Mouse (Mus musculus) right cerebral cortex, adult 2 months (tissue): ENCODE results near the gene 1700001O22Rik.

Experiments used
- DNase-seq, 2 experiments: peaks; one replicate each; pipeline ENCODE4 v3.0.0; 2021 to 2022; ENCODE audit warnings: low spot score in 2 of 2

1700001O22Rik gene

DNA sequence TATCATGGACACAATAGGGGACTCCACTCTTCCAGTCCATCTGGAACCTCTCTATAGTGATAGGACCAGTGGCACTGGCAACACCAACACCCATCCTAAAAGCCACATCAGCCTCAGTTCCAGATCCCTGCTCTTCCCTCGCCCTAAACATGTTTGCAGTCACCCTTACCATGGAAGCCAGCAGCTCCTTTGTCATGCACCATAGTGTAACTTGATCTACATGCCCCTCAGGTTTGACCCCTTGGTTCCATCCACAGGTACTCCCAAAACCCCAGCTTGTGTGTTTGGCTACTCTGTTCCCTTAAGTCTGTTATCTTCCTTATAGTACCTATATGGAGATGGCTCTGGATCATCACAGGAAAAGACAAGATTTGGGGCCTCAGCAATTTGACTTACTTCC, 12.9 kb upstream of the 1700001O22Rik start:
- no peak for DNase-seq

DNA sequence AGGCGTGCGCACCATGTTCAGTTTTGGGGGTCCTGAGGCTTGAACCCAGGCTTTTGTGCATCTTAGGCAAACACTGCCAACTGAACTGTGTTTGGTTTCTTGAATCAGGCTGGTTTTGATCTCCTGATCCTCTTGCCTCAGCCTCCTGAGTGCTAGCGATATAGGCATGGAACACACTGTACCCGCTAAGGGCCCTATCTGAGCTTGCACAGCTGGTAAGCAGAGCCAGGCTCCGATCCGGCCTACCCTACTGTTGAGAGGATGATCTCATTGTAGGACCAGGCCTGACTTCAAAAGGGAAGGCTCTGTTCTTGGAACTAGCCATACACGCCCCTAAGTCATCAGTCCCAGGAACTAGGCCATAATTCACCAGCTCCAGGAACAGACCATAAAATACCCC, 7.1 kb upstream of the 1700001O22Rik start:
- DNase-seq = no peak

DNA sequence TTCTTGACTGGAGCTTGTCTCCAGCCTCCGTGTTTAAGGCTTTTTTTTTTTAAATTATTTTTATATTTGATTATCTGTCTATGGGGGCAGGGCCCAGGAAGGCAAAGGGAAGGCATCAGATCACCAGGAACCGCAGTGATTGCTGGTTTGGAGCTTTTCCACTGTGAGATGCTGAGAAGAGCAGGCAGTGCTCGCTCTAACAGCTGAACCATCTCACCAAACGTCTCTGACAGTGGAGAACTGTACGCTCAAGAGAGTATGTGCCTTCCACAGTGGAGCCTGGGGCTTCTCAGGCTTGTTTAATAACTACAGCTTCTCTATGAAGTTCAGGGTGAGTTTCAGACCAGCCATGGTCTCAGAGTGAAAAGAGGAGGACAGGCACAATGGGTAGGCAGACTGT, 6.0 kb upstream of the 1700001O22Rik start:
- no peak for DNase-seq

DNA sequence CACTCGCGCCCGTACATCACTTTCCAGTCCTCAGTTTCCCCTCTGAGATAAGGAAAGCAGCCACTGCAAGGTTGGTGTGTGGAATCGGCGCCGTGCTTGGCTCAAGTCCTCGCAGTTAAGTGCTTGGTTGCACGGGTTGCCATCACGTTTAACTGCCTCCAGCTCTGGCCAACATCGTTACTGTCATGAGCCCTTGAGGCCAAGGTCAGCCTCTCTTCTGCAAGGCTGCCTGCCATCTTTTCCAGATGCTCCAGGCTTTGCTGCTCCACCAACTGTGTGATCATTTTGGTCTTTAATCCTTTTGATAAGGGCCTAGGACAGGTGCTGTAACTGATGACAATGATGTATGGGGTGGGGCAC, 4.8 kb upstream of the 1700001O22Rik start:
- DNase-seq = no peak

DNA sequence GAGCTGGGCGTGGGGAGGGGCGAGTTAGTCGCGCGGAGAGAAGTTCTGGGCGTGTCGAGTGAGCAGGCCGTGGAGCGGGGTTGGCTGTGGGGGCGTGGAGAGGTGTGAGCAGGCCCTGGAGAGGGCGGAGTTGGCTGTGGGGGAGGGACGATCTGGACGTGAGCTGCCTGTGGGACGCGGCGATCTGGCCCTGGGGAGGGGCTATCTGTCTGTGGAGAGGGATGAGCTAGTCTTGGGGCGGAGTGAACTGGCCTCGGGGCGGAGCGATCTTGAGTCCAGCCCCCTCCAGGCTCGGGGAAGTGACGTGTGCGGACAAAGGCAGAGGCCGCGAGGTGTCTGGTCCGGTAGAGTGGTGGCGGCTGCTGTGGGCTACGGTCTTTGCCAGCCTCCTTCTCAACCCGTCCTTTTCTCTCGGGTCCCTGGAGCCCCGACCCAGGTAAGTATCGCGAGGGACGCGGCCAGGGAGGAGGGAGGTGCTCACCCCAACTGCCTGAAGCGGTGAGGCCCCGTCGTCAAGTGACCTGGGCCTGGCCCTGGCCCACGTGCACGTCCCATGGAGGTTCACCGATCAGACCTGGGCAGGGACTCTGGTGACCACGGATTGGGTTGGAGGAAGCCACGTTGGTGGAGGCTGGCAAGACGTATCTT, 4.3 kb upstream of the 1700001O22Rik start, which contains the start of gene Ntmt1:
TSS of gene Ntmt1 (plus strand) at position 179 of the 648 bp plus-strand sequence.
- peak; percentile 99 for DNase-seq

DNA sequence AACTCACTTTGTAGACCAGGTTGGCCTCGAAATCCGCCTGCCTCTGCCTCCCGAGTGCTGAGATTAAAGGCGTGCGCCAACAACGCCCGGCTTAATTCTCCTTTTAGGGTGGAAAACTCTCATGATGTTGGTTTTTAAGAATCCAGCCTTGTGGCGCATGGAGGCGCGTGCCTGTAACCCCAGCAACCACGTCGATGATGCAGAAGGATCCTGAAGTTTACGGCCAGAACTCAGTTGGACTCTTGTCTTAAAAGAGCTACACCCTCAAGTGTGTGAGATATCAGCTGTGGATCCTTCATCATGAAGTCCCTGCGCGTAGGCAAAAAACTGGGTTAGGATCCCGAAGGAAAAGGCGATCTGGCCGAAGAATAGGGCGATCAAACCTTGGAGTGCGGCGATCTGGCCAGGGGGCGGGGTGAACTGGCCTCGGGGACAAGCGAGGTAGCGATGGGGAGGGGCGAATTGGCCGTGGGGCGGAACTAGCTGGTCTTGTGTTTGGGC, 3.7 kb upstream of the 1700001O22Rik start:
- DNase-seq = no peak

DNA sequence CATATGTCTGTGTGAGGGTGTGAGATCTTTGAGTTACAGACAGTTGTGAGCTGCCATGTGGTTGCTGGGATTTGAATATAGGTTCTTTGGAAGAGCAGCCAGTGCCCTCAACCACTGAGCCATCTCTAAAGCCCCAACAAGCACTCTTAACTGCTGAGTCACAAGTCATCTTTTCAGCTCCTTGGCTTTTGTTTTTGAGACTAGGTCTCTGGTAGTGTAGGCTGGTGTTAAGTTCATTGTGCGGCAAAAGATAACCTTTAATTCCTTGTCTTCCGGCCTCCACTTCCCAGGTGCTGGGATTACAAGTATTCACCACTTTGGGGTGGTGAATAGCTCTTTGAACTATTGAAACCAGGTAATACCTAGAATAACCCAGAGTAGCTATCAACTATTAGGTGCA, 2.5 kb upstream of the 1700001O22Rik start:
- DNase-seq = no peak

DNA sequence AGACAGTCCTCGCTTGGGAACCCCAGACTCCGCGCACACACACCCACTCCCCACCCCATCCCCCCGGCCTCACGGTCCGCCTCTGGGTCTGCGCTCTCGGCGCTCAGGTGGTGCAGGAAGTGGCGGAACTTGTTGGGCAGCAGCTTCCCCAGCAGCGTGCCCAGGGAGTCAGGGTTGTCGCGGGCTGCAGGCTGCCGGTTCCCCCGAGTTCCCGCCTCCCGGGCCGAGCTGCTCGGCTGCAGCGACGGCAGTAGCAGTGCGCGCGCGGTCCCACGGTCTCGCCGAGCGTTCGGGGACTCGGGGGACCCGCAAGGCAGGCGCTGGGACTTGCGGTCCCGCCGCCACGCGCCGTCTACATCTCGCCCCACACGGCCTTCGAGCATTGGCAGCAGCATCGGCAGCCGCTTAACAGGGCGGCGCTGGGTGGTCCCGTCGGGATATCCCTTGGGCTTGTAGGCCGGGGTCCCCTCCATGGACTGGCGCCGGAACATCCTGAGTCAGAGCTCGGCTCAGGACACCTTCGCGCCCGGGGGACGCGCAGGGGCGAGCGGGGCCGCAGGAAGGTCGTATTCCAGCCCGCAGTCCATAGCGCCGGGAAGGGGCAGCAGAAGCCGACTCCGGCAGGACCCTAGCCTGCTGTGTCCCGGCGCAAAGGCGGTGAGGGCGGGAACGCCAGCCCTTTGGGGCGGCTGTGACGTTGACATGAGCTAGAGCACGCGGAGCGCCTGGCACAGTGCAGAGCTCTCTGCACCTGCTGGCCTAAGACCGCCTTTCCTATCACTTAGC, 2.2 kb downstream of the 1700001O22Rik start:
- peak; percentile 33 to 46 for DNase-seq

DNA sequence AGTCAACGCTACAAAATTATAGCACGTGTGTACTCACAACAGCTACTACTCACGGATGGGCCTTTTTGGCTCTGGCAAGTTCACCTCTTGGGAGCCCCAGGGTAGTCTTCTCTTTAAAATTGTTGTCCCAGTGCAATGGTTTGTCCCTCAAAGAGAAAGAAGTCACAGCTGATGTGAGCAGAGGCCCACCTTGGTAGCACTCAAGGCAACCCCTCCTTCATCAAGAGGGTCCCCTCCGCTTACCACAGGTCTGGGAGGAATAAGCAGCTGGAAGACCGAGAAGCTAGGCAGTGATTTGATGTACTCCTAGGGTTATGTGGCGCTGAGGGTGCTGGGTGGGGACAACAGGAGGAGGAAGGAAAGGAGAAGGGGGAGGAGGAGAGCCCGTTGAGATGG, 2.8 kb downstream of the 1700001O22Rik start:
- no peak for DNase-seq

DNA sequence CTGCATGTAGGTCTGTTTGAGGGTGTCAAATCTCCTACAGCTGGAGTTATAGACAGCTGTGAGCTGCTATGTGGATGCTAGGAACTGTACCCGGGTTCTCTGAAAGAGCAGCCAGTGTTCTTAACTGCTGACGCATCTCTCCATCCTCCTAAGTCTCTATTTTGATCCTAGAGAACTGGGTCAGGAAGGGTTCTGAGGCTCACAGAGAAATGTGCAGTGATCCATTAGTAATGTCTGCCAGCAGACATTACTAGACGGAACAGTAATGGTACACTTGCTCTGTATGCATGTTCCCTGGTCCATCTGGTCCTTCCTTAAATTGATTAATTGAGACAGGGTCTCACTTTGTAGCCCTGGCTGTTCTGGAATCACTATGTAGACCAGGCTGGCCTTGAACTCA, 4.0 kb downstream of the 1700001O22Rik start:
- DNase-seq = no peak

DNA sequence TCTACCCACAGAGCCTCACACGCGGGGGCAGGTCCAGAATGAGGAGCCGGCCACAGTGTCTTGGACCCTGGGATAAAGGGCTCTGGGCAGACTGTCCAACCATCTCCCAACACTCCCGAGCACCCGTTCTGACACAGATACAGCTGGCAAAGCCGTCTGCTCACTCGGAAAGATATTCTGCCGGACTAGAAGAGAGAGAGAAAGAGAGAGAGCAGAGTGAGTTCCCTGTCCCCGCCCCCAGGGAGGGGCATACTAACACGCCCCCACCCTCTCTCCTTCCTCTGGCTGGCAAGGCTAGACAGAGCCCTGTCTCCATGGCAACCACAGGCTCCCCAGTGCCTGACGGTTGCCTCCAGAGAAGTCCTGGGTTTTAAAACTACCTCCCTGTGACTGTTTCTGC, 7.1 kb downstream of the 1700001O22Rik start:
- DNase-seq = peak; percentile 88 to 94

DNA sequence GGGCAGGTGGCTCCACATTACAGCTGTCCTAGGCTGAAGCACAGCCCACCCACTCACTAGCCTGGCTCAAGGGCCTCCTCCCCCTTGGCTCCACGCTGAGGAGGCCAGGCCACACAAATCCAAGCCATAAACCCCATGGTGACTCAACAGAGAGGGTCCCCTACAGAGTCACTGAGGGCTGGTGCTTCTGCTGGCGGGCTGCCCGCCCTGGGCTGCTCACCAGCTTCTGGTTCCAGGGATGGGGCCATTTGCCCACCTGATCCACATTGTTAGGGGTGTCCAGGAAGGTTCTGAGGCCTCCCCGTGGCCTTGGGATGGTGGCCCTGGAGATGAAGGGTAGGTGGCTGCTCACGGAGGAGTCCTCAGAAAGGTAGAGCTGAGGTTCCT, 7.6 kb downstream of the 1700001O22Rik start:
- no peak for DNase-seq

DNA sequence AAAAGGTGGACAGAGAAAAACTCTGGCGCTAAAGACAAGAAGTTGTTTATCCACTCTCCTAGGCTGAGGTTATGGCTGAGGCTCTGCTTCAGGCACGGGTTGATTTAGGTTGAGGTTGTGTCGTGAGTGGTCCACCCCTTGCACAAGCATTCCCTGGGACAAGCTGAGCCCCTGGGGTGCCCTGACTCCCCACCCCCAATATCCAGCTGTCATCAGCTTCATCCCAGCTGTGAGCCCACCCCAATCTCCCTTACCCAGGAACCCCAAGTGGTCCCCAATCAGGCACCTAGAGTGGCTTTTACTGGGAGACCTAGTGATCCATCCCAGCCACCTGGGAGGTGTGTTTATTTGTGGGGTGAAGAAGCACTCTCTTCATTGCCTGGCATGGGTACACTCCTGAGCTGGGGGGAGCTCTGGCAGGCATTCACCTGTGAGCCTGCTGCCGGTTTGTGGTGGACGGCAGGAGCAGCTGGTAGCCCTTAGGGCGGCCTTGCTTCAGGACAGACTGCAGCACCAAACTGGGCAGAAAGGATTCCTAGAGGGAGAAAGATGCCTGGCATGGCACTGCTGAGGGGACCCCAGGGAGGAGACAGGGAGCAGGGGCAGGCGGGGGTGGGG, 8.1 kb downstream of the 1700001O22Rik start:
- no peak for DNase-seq

DNA sequence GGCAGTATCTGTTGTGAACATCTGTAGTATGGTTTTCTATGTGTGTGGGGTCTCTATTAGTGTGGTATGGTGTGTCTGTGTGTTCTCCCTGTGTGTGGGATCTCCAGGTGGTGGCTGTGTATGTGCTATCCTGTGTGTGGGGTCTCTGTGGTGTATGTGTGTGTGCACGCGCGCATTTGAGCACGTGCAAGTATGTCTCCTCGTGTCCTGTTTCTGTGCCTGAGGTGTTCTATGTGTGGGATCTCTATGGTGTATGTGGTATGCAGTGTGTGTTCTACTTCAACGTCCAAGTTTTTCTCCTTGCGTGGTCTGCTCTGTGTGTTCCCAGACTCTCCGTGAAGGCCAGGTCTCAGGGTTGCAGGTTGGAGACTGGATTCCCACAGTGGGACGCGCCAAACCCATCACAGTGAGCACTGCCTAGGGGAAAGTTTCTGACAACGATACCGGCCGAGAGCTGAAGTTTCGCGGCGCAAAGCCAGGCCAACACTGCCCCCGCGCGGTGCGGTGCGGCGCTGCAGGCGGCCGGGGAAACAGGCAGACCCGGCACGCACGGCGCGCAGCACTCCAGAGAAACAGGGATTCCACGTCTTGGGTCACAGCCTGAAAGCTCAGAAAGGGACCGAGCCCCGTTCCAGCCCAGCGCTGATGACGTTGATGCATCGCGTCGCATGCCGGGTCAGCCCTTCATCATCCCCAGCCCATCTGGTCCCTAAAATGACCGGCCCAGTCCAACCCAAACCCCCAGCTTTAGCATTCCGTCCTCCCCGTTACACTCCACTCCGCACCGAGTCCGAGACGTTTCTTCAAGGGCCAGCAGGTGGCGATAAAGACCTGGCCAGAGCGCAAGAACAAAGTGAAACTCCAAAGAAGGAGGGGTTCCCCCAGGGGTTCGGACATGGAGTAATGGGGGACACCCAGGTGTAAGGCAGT, 9.0 kb downstream of the 1700001O22Rik start:
- peak; percentile 98 for DNase-seq

DNA sequence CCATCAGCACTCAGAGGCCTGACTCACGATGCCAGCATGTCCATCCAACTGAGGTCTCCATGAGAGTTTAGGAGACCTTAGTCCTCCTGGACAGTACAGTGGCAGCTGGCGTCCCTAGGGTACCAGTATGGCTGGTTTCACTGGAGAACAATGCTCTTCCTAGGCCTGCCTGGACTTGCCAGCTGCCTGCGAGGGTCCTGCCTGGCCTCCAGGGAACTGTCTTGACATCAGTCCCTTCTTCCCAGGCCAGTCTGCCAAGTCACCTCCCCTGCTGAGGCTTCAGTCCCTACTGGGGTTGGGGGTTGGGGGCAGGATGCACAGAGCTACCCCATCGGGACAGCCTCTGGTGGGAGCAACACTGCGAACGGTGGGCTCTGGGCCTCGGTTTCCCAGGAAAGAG, 11.4 kb downstream of the 1700001O22Rik start:
- no peak for DNase-seq

DNA sequence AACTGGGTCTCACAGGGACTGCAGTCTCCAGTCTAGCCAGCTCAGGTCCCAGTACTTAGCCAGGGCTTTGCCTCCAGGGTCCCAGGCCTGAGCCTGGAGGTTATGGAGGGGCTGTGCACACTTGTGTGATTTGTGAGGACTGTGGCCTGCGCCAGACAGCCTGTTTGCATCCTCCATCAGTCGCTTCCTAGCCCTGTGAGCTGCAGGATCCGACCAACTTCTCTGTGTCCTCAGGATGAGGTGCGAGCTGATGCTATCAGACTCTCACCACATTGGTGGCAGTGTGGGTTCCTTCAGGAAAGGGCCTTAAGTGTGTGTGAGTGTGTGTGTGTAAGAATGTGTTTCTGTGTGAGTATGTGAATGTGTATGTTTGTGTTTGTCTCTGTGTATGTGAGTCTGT, 16.0 kb downstream of the 1700001O22Rik start:
- no peak for DNase-seq

DNA sequence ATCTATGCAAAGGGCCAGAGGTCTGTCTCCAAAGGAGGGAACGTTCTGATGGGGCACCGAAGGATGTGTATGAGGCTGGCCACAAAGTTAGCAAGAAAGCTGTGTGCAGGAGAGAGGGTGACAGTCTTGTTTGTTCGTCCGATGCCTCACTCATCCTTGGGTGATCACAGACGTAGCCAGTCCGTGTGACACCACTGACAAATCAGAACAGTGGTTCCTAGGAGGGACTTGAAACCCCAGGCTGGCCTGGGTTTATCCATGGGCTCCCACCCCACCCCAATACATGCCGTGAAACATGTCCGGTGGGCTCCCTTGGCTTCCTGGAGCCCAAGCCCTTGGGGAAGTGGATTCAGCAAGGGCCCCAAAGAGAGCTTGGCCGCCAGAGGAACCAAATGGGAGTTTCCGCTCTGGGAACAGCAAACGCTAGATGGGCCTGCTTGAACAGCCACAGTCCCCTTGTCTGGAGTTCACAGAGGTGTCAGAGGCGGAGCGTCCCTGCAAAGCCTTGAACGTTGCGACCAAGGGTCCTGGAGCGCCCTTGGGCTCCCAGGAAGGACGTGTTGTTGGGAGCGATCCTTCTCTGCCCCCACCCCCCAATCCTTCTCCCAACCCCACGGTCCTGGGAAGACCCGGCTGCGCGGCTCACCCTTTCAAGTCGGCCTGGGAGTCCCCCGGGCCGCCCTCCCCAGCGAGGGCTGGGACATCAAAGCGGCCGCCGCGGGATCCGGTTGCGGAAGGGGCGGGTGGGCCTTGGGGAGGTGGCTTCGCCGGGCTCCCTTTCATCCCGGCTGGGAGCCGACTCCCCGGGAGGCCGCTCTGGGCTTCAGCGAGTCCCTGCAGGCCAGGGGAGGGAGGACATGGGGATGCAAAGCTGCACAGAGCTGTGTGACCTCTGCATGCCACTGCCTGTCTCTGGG, 19.1 kb downstream of the 1700001O22Rik start:
- no peak for DNase-seq

DNA sequence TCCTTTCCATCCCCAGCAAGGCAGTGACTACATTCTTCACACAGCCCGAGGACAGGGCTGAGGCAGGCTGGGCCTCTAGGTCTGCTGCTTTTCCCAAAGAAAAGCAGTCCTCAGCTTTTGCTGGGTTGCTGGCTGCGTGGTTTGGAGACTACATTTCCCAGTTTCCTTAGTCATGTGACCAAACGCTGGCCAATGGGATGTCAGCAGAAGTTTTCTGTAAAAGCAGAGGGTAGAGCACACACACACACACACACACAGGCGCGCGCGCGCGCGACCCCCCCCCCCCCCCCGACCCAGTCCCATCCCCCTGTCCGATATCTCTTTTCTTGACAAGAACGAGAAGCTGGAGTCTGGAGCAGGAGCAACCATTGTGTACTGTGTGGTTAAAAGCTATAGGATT, 20.1 kb downstream of the 1700001O22Rik start:
- peak; percentile 83 to 86 for DNase-seq

DNA sequence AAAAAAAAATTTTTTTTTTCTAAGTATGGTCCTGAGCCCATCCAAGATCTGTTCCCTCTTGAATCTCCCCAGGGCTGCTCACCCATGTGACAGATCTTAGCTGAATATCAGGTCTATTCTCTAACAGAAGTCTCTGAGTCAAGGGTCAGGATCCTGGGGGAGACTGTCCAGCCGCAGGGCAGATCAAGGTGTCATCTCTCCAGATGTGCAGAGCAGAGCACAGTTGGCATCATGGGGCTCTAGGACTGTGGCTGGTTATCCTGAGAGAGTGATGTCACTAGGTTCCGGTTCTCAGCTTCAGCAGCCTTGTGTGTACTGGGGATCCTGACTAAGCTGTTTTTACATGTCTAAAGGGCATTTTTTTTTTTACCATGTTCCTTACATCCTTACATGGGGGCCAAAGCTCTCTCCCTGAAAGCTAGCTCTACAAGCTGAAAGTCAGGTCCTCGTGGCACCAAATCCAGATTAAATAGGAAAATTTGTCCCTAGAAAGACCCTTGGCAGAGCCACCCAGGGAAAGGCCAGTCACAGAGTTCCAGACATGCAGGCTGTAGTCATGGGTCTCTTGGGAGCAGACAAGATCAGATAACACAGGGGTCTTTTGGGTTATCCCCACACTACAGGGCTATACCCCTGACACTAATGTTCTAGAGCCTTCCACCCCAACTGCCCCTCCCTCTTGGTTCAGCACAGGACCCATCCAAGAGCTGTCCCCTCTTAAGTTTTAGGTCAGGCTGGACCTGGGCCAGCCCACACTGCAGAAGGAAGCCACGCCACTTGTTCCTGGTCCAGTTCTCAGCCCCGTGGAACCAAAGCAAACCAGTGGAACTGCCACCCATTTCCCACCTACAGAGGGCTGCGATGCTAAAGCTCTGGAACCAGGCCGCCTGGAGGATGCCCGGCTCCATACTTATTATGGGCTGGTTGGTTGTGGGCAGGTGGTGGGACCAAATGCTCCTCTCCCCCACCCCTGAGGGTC, 20.9 kb downstream of the 1700001O22Rik start:
- no peak for DNase-seq
